Mouse (Mus musculus) midbrain, embryonic 13.5 days (tissue): Measurements from ENCODE around the gene Kmo. TPM values are rescaled to one million over a fixed set of nuclear protein-coding genes. Genes with fewer than 3 reads are reported as not detected.
A peak's percentile ranks its signal among the peaks of the same experiment; 100 is the strongest.

Experiments
- ATAC-seq: fragments of 200-750 bp; cut with Nextera tagmentation; 2 replicates; pipeline ENCODE4 v1.8.0; 2017; ENCODE audit warnings: mild to moderate bottlenecking, moderate TSS enrichment, moderate library complexity
- H3K27ac ChIP-seq: fragments of 300-500 bp; sonication (generic); 2 replicates; pipeline ENCODE4 v1.5.1; 2015; ENCODE audit warnings: inconsistent platforms, mild to moderate bottlenecking, moderate library complexity
- H3K27me3 ChIP-seq: fragments of 300-500 bp; sonication (generic); 2 replicates; pipeline ENCODE4 v1.6.1; 2015; ENCODE audit warnings: mild to moderate bottlenecking, inconsistent platforms
- H3K36me3 ChIP-seq: fragments of 300-500 bp; sonication (generic); 2 replicates; pipeline ENCODE4 v1.6.1; 2015; ENCODE audit warnings: mild to moderate bottlenecking, inconsistent platforms
- H3K4me1 ChIP-seq: fragments of 300-500 bp; sonication (generic); replicated peaks from 2 replicates; pipeline ENCODE4 v1.6.1; 2015; ENCODE audit warnings: inconsistent platforms
- H3K4me2 ChIP-seq: fragments of 300-500 bp; sonication (generic); replicated peaks from 2 replicates; pipeline ENCODE4 v1.6.1; 2015; ENCODE audit warnings: moderate library complexity, mild to moderate bottlenecking, inconsistent platforms
- H3K4me3 ChIP-seq: fragments of 300-500 bp; sonication (generic); replicated peaks from 2 replicates; pipeline ENCODE4 v1.5.1; 2015; ENCODE audit warnings: mild to moderate bottlenecking, inconsistent platforms
- H3K9ac ChIP-seq: fragments of 300-500 bp; sonication (generic); replicated peaks from 2 replicates; pipeline ENCODE4 v1.6.1; 2015; ENCODE audit warnings: mild to moderate bottlenecking, inconsistent platforms
- H3K9me3 ChIP-seq: fragments of 300-500 bp; sonication (generic); 2 replicates; pipeline ENCODE4 v1.6.1; 2016; ENCODE audit warnings: mild to moderate bottlenecking, inconsistent platforms
- WGBS: fragments of 180-500 bp; shearing (Covaris S2); methylation state at CpG from one replicate; pipeline ENCODE4 v1.1.7; 2015; 5-methylcytosine and 5-hydroxymethylcytosine counted together
- polyA plus RNA-seq: library from polyadenylated mRNA; unstranded; fragments of >200 nt; fragmentation: Nextera tagmentation; extraction: Ambion mirVana; gene quantifications from 2 replicates; pipeline ENCODE4 v1.2.1, GENCODE M21; 2015

The Kmo gene
- 0.09 and 0.27 TPM in 2 replicates for polyA plus RNA-seq

- Histone ChIP-seq H3K9ac (no peak within 1 kb of the TSS), H3K9me3 (no peaks in the 10 kb centered on the region), H3K27ac (no peak within 1 kb of the TSS), H3K27me3 (no peaks in the 10 kb centered on the region), H3K4me2 (no peak within 1 kb of the TSS), H3K4me3 (no peak within 1 kb of the TSS), H3K4me1 (peaks cover 14% of the 10 kb centered on the region), H3K36me3 (peaks cover 34% of the 10 kb centered on the region)
- 94% methylated on average over 13 of the region's 13 CpGs for WGBS
- ATAC-seq = no peak
Measured at GRCm38 (mm10) chr1:175619814-175620431, at the start of gene Kmo. TSS of gene Kmo (plus strand) at chr1:175620381.

GRCm38 (mm10) chr1:175574129-175574528 is 46.1 kb upstream of the Kmo start:
- no peaks in the 10 kb centered on the region for H3K9me3 ChIP-seq
- no peak overlapping the region for H3K9ac ChIP-seq
- H3K27ac ChIP-seq = no peak overlapping the region
- 95% methylated on average over 2 of the region's 2 CpGs for WGBS
- no peaks in the 10 kb centered on the region for H3K36me3 ChIP-seq
- no peak overlapping the region for H3K4me3 ChIP-seq
- H3K4me2 ChIP-seq = no peak overlapping the region
- no peak for ATAC-seq
- no peaks in the 10 kb centered on the region for H3K4me1 ChIP-seq
- no peaks in the 10 kb centered on the region for H3K27me3 ChIP-seq

GRCm38 (mm10) chr1:175578425-175579096 is 41.6 kb upstream of the Kmo start:
- 78% methylated on average over 2 of the region's 2 CpGs for WGBS
- no peak for ATAC-seq

GRCm38 (mm10) chr1:175579598-175580235 is 40.5 kb upstream of the Kmo start:
- Histone ChIP-seq H3K9me3 (no peaks in the 10 kb centered on the region), H3K4me2 (no peak overlapping the region), H3K4me3 (no peak overlapping the region), H3K4me1 (no peaks in the 10 kb centered on the region), H3K27ac (no peak overlapping the region), H3K9ac (no peak overlapping the region), H3K36me3 (no peaks in the 10 kb centered on the region), H3K27me3 (no peaks in the 10 kb centered on the region)
- no peak for ATAC-seq
- 84% methylated on average over 9 of the region's 9 CpGs for WGBS

More at GRCm38 (mm10) chr1:175578425-175579096, 41.6 kb upstream of the Kmo start:
- no peak overlapping the region for H3K4me2 ChIP-seq
- no peaks in the 10 kb centered on the region for H3K4me1 ChIP-seq
- H3K4me3 ChIP-seq = no peak overlapping the region
- H3K27me3 ChIP-seq = no peaks in the 10 kb centered on the region
- H3K36me3 ChIP-seq = no peaks in the 10 kb centered on the region
- no peak overlapping the region for H3K9ac ChIP-seq
- H3K27ac ChIP-seq = no peak overlapping the region
- no peaks in the 10 kb centered on the region for H3K9me3 ChIP-seq

GRCm38 (mm10) chr1:175580346-175580745 is 39.8 kb upstream of the Kmo start:
- Histone ChIP-seq H3K4me2 (no peak overlapping the region), H3K4me3 (no peak overlapping the region), H3K36me3 (no peaks in the 10 kb centered on the region), H3K27ac (no peak overlapping the region), H3K9ac (no peak overlapping the region), H3K9me3 (no peaks in the 10 kb centered on the region), H3K4me1 (no peaks in the 10 kb centered on the region), H3K27me3 (no peaks in the 10 kb centered on the region)
- 93% methylated on average over 7 of the region's 7 CpGs for WGBS
- no peak for ATAC-seq

GRCm38 (mm10) chr1:175582799-175583198 is 37.4 kb upstream of the Kmo start:
- Histone ChIP-seq H3K4me3 (no peak overlapping the region), H3K9me3 (no peaks in the 10 kb centered on the region), H3K4me1 (no peaks in the 10 kb centered on the region), H3K27me3 (no peaks in the 10 kb centered on the region), H3K27ac (no peak overlapping the region), H3K4me2 (no peak overlapping the region), H3K36me3 (no peaks in the 10 kb centered on the region), H3K9ac (no peak overlapping the region)
- WGBS = 90% methylated on average over 4 of the region's 4 CpGs
- ATAC-seq = no peak

- H3K36me3 ChIP-seq = no peaks in the 10 kb centered on the region
- no peak overlapping the region for H3K4me3 ChIP-seq
- H3K4me1 ChIP-seq = no peaks in the 10 kb centered on the region
- H3K9me3 ChIP-seq = no peaks in the 10 kb centered on the region
- no peak overlapping the region for H3K9ac ChIP-seq
- no peaks in the 10 kb centered on the region for H3K27me3 ChIP-seq
- no peak overlapping the region for H3K27ac ChIP-seq
- 79% methylated on average over 2 of the region's 2 CpGs for WGBS
- H3K4me2 ChIP-seq = no peak overlapping the region
- ATAC-seq = no peak
Measured at GRCm38 (mm10) chr1:175585267-175585666, 34.9 kb upstream of the Kmo start.

GRCm38 (mm10) chr1:175586656-175587055 is 33.5 kb upstream of the Kmo start:
- WGBS = 90% methylated on average over 5 of the region's 5 CpGs
- no peaks in the 10 kb centered on the region for H3K36me3 ChIP-seq

GRCm38 (mm10) chr1:175592832-175593231 is 27.3 kb upstream of the Kmo start:
- H3K9ac ChIP-seq = no peak overlapping the region
- H3K36me3 ChIP-seq = no peaks in the 10 kb centered on the region
- WGBS = 94% methylated on average over 1 of the region's 1 CpGs
- ATAC-seq = no peak
- no peaks in the 10 kb centered on the region for H3K4me1 ChIP-seq
- no peaks in the 10 kb centered on the region for H3K9me3 ChIP-seq
- no peaks in the 10 kb centered on the region for H3K27me3 ChIP-seq
- H3K4me2 ChIP-seq = no peak overlapping the region
- no peak overlapping the region for H3K27ac ChIP-seq
- no peak overlapping the region for H3K4me3 ChIP-seq

More at GRCm38 (mm10) chr1:175586656-175587055, 33.5 kb upstream of the Kmo start:
- Histone ChIP-seq H3K9me3 (no peaks in the 10 kb centered on the region), H3K9ac (no peak overlapping the region), H3K4me1 (no peaks in the 10 kb centered on the region), H3K4me2 (no peak overlapping the region), H3K27ac (no peak overlapping the region), H3K4me3 (no peak overlapping the region), H3K27me3 (no peaks in the 10 kb centered on the region)
- ATAC-seq = no peak

- H3K4me1 ChIP-seq = no peaks in the 10 kb centered on the region
- no peaks in the 10 kb centered on the region for H3K27me3 ChIP-seq
- no peak for ATAC-seq
- WGBS = 93% methylated on average over 11 of the region's 11 CpGs
- no peak overlapping the region for H3K9ac ChIP-seq
- H3K4me2 ChIP-seq = no peak overlapping the region
- peaks cover 45% of the 10 kb centered on the region for H3K36me3 ChIP-seq
- H3K27ac ChIP-seq = no peak overlapping the region
- H3K4me3 ChIP-seq = no peak overlapping the region
- no peaks in the 10 kb centered on the region for H3K9me3 ChIP-seq
Measured at GRCm38 (mm10) chr1:175602231-175602630, 17.9 kb upstream of the Kmo start.

GRCm38 (mm10) chr1:175603390-175603789 is 16.8 kb upstream of the Kmo start:
- H3K4me1 ChIP-seq = no peaks in the 10 kb centered on the region
- no peak overlapping the region for H3K4me2 ChIP-seq
- no peaks in the 10 kb centered on the region for H3K9me3 ChIP-seq
- no peak overlapping the region for H3K9ac ChIP-seq
- peaks cover 56% of the 10 kb centered on the region for H3K36me3 ChIP-seq
- H3K27ac ChIP-seq = no peak overlapping the region
- 66% methylated on average over 6 of the region's 6 CpGs for WGBS
- H3K27me3 ChIP-seq = no peaks in the 10 kb centered on the region
- ATAC-seq = peak; percentile 76
- no peak overlapping the region for H3K4me3 ChIP-seq

GRCm38 (mm10) chr1:175607308-175607707 is 12.9 kb upstream of the Kmo start:
- WGBS = 94% methylated on average over 6 of the region's 6 CpGs
- Histone ChIP-seq H3K27ac (no peak overlapping the region), H3K9ac (no peak overlapping the region), H3K4me2 (no peak overlapping the region), H3K4me3 (no peak overlapping the region), H3K27me3 (no peaks in the 10 kb centered on the region), H3K4me1 (no peaks in the 10 kb centered on the region), H3K36me3 (peaks cover 75% of the 10 kb centered on the region), H3K9me3 (no peaks in the 10 kb centered on the region)
- ATAC-seq = no peak
